In the genomic region with DNA sequence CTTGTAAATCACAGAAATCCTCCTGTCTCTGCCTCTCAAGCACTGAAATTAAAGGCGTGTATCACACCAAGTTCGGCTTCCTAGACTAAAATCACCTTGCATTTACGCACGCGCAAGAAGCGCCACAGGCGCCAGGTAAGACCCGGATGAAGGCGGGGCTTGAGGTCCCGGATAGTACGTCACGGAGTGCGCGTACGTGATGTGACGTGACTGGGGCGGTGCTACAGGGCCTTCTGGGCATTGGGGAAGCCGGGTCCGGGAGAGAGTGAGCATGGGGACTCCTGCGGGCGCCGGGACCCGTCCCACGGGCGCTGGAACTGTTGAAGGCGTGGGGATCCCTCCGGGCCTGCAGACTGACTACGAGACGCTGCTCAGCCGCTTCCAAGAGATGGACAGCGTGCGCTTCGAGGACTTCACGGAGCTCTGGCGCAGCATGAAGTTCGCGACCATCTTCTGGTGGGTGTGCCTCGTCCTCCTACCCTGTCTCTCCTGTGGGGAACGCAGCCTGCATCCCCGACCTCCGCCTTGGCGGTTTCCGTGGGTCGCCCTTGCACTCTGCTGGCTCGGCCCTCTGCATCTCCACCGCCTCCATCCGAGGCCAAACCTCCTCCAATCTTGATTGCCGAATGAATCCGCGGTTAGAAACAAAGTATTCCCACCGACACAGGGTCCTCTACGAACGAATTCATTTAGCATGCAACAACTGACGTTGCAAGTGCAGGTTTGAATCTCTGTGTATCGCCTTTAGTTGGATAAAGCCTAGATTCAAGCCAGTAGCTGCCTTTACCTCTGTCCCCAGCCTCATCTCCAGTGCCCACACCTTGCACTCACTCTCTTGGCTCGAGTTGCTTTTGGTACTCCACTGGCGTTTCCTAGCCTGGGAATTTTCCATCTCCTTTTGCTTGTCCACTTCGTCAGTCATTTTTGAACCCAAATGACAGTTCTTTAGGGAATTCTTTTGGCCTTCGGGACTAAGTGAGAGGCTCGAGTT, we compare ENCODE assay signal across 8 mouse cellular contexts. TPM values are rescaled to one million over a fixed set of nuclear protein-coding genes. Genes with fewer than 3 reads are reported as not detected.
DNase-seq lines count a peak whose midpoint lies in the region; ATAC-seq lines count a peak whose summit lies in the region.

A gene (plus strand): TSS at position 191 of the 991 bp plus-strand sequence.

- peak; percentile 99 for ATAC-seq in intestine, embryonic 14.5 days (replicated peaks; ENCODE audit: low FRiP score, low TSS enrichment, low read depth)

- peak; percentile 97 for DNase-seq in adrenal gland, adult 18-20 months (ENCODE audit: low spot score in 2 of 2)
- DNase-seq in embryo, embryonic 11 days = peak; percentile 99
- DNase-seq in gastrocnemius, postnatal 25 days = peak; percentile 92
- DNase-seq in intestine, embryonic 14.5 days (ENCODE audit: low spot score) = peak; percentile 99
- peak; percentile 98 for DNase-seq in left cerebral cortex, postnatal 14 days (ENCODE audit: low spot score in 2 of 2)
- peak; percentile 98 for DNase-seq in mesoderm, embryonic 11.5 days (ENCODE audit: low read depth, low spot score)
- peak; percentile 96 for DNase-seq in right cerebral cortex, postnatal 36 days (ENCODE audit: low spot score in 2 of 2)
- peak; percentile 94 for DNase-seq in yolk sac, embryonic 10.5 days (ENCODE audit: low spot score)

- H3K27ac ChIP-seq in intestine, embryonic 14.5 days (ENCODE audit: low read depth) = peak within 1 kb of the TSS; percentile 38

- no peaks in the 10 kb centered on the region for H3K27me3 ChIP-seq in intestine, embryonic 14.5 days (replicated peaks; ENCODE audit: control insufficient read depth, insufficient read depth, low read length)

- peak within 1 kb of the TSS; percentile 89 for H3K4me2 ChIP-seq in intestine, embryonic 14.5 days (ENCODE audit: low read length)

- peaks cover 23% of the 10 kb centered on the region for H3K36me3 ChIP-seq in intestine, embryonic 14.5 days (ENCODE audit: control insufficient read depth, insufficient read depth, low read length)

- peak within 1 kb of the TSS; percentile 78 for H3K9ac ChIP-seq in intestine, embryonic 14.5 days (ENCODE audit: low read length)

- no peaks in the 10 kb centered on the region for H3K9me3 ChIP-seq in intestine, embryonic 14.5 days (ENCODE audit: control insufficient read depth, low read length)

- WGBS in intestine, embryonic 14.5 days = 2% methylated on average over 60 of the region's 60 CpGs

- intact Hi-C loops in left cerebral cortex, postnatal 14 days (cut with DNase I) = no loop called here

- peak within 1 kb of the TSS; percentile 86 for H3K4me3 ChIP-seq in intestine, embryonic 14.5 days (ENCODE audit: low read depth, low read length)

- H3K4me1 ChIP-seq in intestine, embryonic 14.5 days (replicated peaks; ENCODE audit: control insufficient read depth, insufficient read depth, low read length) = peaks cover 9% of the 10 kb centered on the region

RNA-seq across cellular contexts. Expression of the gene that starts here (rescaled TPM):
- total RNA-seq in adrenal gland, adult 18-20 months (2021) = 10 to 100 TPM; 22.6 to 25.0 TPM
- 1 to 10 TPM; 4.6 to 5.0 TPM for total RNA-seq in gastrocnemius, postnatal 25 days (2021)
- 14.6 and 20.2 TPM in 2 replicates for polyA plus RNA-seq in intestine, embryonic 14.5 days (2014; fragmentation: Nextera tagmentation; extraction: Ambion mirVana)
- total RNA-seq in left cerebral cortex, postnatal 14 days (2021) = 10 to 100 TPM; 36.7 to 42.4 TPM

Comparison
In these comparisons a context has a peak if more than half of its experiments do, and no peak if none do; other contexts are left out.
1. Peak in every context shown above with its lines: DNase-seq, ATAC-seq, H3K4me3 ChIP-seq and H3K27ac ChIP-seq.